Mouse (Mus musculus) cortical plate, adult 2 months (tissue): ENCODE measurements around the gene Rbm15. TPM values are rescaled to one million over a fixed set of nuclear protein-coding genes. Genes with fewer than 3 reads are reported as not detected.
A peak's percentile ranks its signal among the peaks of the same experiment; 100 is the strongest.

Experiments used
- H3K27ac ChIP-seq: fragments of 200-500 bp; 2 replicates; pipeline ENCODE4 v1.5.1; 2012; ENCODE audit warnings: low read length, control low read depth, inconsistent platforms; ENCODE audit not compliant: insufficient read depth
- H3K4me1 ChIP-seq: fragments of 200-500 bp; 2 replicates; pipeline ENCODE4 v1.6.1; 2011; ENCODE audit warnings: low read length; ENCODE audit not compliant: control insufficient read depth, insufficient read depth
- H3K4me3 ChIP-seq: fragments of 200-500 bp; 2 replicates; pipeline ENCODE4 v1.5.1; 2011; ENCODE audit warnings: mild to moderate bottlenecking, low read length, control low read depth; ENCODE audit not compliant: insufficient read depth
- CTCF ChIP-seq: fragments of 200-500 bp; IDR thresholded peaks from 2 replicates; pipeline ENCODE4 v1.5.1; 2011; ENCODE audit warnings: mild to moderate bottlenecking, control low read depth, low read length; ENCODE audit not compliant: insufficient read depth; ENCODE audit errors: extremely low read depth
- POLR2A ChIP-seq: fragments of 200-500 bp; IDR thresholded peaks from 2 replicates; pipeline ENCODE4 v1.6.1; 2011; ENCODE audit warnings: mild to moderate bottlenecking, low read length, control low read depth; ENCODE audit not compliant: insufficient read depth; ENCODE audit errors: extremely low read depth
- polyA plus RNA-seq: library from polyadenylated mRNA; depleted of rRNA; stranded (reverse); fragments of >200 nt; gene quantifications from 2 replicates; pipeline ENCODE4 v1.2.3, GENCODE M21; 2012

Gene Rbm15
- polyA plus RNA-seq, 1 experiment, result 6.9 TPM

GRCm38 (mm10) chr3:107357700-107358234 is 24.3 kb upstream of the Rbm15 start:
- Histone ChIP-seq H3K4me3 (no peak overlapping the region), H3K27ac (no peak overlapping the region), H3K4me1 (peaks cover 2% of the 10 kb centered on the region; the same call in 1 of the 2 replicates)
- TF ChIP-seq POLR2A (no peak), CTCF (no peak)

DNA sequence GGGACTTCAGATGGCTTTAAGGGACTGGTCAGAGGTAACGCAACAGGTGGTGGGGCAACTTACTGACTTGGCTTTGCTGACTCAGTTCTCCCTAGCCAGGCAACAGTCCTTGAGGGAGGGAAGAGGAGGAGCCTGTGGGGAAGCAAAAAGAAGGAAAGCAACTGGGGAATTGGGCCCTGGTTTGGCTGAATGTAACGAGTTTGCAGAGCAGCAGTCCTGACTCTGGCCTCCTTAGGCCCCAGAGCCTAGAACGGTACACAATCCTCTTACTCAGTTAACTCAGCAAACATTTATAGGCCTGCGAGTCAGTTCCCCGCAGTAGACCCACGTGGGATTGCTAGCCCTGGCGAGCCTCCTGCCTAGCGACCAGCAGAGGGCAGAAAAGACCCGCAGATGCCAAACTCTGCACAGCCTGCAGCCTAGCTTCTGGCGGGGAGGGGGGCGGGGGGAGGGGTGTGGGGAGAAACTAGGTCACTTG is 23.5 kb upstream of the Rbm15 start:
- TF ChIP-seq POLR2A (no peak), CTCF (peak; percentile 67)
- peaks cover 2% of the 10 kb centered on the region; the same call in 1 of the 2 replicates for H3K4me1 ChIP-seq
- no peak overlapping the region for H3K4me3 ChIP-seq
- H3K27ac ChIP-seq, result no peak overlapping the region

GRCm38 (mm10) chr3:107355618-107356260 is 22.3 kb upstream of the Rbm15 start:
- no peak for TF ChIP-seq CTCF
- no peak overlapping the region for H3K4me3 ChIP-seq
- H3K27ac ChIP-seq, result no peak overlapping the region
- peaks cover 2% of the 10 kb centered on the region; the same call in 1 of the 2 replicates for H3K4me1 ChIP-seq

DNA sequence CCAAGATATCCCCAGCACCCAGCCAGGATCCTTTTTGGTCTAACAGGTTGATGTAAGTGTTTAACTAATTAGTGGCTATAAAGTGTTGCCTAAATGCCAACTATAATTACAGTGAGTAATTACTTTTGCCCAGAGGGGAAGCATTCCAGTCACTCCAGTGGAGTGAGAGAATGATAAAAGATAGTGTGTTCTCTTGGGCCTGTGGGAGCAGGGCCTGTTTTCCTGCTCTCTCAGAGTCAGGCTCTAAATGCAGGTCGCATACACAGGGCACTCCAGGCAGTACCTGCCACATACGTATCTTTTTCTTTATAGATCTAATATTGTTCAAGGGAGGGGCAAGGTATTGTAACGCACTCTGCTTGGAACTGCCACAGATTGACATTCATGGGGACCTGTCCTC is 18.2 kb upstream of the Rbm15 start:
- no peak overlapping the region for H3K27ac ChIP-seq
- no peak for TF ChIP-seq POLR2A
- H3K4me1 ChIP-seq, result no peaks in the 10 kb centered on the region
- H3K4me3 ChIP-seq, result no peak overlapping the region

GRCm38 (mm10) chr3:107349006-107349405 is 15.5 kb upstream of the Rbm15 start:
- Histone ChIP-seq H3K27ac (no peak overlapping the region), H3K4me3 (no peak overlapping the region)
- TF ChIP-seq CTCF, result no peak
- no peak for TF ChIP-seq POLR2A

GRCm38 (mm10) chr3:107345033-107345725 is 11.7 kb upstream of the Rbm15 start:
- no peak overlapping the region for H3K27ac ChIP-seq
- H3K4me1 ChIP-seq, result no peaks in the 10 kb centered on the region
- no peak overlapping the region for H3K4me3 ChIP-seq
- no peak for TF ChIP-seq POLR2A
- TF ChIP-seq CTCF, result no peak

More at GRCm38 (mm10) chr3:107349006-107349405, 15.5 kb upstream of the Rbm15 start:
- no peaks in the 10 kb centered on the region for H3K4me1 ChIP-seq

DNA sequence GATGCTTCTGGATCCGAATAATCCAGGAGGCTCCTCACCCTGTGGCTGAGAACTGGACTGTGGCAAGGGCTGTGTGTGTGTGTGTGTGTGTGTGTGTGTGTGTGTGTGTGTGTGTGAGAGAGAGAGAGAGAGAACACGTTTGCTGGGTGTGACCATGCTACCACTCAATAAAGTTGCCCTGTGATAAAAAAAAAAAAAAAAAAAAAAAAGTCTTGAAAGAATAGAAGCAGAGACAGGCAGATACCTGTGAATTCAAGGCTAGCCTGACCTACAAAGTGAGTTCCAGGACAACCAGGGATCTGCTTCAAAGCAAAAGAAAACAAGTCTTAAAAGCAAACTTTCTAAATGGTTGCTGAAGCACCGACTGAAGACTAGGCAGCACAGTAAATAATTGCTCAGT is 10.5 kb upstream of the Rbm15 start:
- TF ChIP-seq CTCF, result no peak
- no peak for TF ChIP-seq POLR2A

DNA sequence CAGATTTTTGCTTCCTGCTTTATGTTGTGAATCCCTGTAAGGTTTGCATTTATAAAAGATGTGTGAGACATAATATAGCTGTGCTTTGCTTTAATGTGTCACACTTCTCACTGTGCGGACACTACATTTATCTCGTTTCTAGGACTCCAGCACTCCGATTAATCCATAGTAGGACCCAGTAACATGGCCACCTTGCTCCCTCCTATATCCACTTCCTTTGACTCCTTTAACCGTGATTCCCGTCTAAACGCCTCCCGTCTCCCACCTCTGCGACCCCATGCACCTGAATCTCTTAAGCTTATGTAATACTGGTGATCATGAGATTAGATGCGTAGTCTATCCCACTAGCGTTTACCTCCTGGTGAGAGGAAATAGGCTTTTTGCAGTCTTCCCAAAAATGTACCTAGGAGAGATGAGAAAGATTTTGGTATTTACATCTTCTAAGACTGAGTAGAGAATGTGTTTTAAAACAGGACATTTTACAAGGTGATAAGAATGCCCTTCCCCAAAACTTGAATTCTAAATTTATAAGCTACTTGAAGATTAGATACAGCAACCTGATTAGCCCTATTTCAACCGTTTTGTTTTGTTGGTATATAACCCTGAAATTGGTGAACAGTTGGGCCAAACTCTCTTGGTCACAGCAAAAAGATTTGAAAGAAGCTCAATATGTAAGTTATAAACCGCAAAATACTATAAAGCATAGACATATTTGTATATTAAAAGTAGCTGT is 895 bp upstream of the Rbm15 start:
- H3K4me1 ChIP-seq, result peaks cover 5% of the 10 kb centered on the region
- peak overlapping the region; percentile 72 for H3K27ac ChIP-seq
- no peak for TF ChIP-seq POLR2A
- TF ChIP-seq CTCF, result no peak
- H3K4me3 ChIP-seq, result peak overlapping the region; percentile 50

More for the DNA sequence above, 10.5 kb upstream of the Rbm15 start:
- Histone ChIP-seq H3K27ac (no peak overlapping the region), H3K4me1 (no peaks in the 10 kb centered on the region), H3K4me3 (no peak overlapping the region)

DNA sequence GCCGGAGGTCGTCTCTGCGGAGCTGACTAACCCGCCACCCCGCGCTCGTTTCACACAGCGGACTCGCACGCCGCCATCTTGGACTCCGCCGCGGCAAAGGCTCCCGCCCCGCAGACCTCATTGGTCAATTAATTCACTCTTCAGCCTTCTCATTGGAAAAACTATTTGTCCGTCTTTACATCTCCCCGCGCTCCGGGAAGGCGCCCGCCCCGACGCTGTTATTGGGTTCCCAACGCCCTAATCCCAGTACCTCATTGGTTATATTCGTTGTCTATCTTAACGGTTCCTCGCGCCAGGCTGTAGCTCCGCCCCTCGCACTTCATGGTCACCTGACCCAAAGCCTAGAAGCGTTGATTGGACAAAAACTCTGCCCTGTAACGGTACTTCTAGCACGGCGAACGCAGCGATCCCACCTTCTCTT is 503 bp downstream of the Rbm15 start:
- Histone ChIP-seq H3K27ac (peak overlapping the region; percentile 65), H3K4me3 (peak overlapping the region; percentile 50), H3K4me1 (peaks cover 5% of the 10 kb centered on the region)
- peak; percentile 87 for TF ChIP-seq POLR2A
- no peak for TF ChIP-seq CTCF
